Mouse (Mus musculus): ENCODE data around the gene Chdh. TPM values are rescaled to one million over a fixed set of nuclear protein-coding genes. Genes with fewer than 3 reads are reported as not detected.

Chdh gene
- polyA plus RNA-seq, 1 experiment from 2014 or later: 1.0 TPM

DNA sequence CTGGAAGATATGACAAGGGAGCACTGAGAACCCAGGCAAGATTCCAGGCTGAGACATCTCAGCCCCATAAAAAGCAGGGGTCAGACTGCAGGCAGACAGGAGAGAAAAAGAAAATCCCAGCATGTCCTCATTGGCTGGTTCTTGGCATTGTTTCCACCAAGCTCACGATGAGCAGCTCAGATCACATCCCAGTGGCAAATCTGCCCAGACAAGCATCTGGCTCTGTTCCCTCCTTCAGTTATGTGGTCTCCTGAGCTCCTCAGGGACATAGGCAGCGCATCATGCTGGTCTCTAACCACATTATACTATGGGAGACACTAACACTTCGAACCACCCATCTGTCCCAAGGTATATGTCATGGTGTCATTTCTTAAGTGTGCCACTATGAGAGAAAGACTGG is 59.7 kb downstream of the Chdh start:
- Histone ChIP-seq H3K9me3 (replicated peaks; ENCODE audit: control insufficient read depth, low read length, poor library complexity, severe bottlenecking) (no peaks in the 10 kb centered on the region), H3K4me2 (ENCODE audit: low read length) (no peak overlapping the region), H3K36me3 (ENCODE audit: control insufficient read depth, insufficient read depth, low read length) (peaks cover 11% of the 10 kb centered on the region; the same call in 1 of the 2 replicates), H3K4me1 (ENCODE audit: control insufficient read depth, insufficient read depth, low read length) (no peaks in the 10 kb centered on the region), H3K27ac (ENCODE audit: low read length) (no peak overlapping the region), H3K4me3 (ENCODE audit: low read depth, low read length) (no peak overlapping the region), H3K27me3 (ENCODE audit: control insufficient read depth, insufficient read depth, low read depth, low read length) (no peaks in the 10 kb centered on the region), H3K9ac (ENCODE audit: low read depth, low read length) (no peak overlapping the region)
- ATAC-seq: no peak
- 71% methylated on average over 3 of the region's 3 CpGs for WGBS

GRCm38 (mm10) chr14:30075268-30075887 is 66.6 kb downstream of the Chdh start:
- H3K27ac ChIP-seq (ENCODE audit: low read length): no peak overlapping the region
- no peaks in the 10 kb centered on the region for H3K9me3 ChIP-seq (replicated peaks; ENCODE audit: control insufficient read depth, low read length, poor library complexity, severe bottlenecking)
- H3K4me2 ChIP-seq (ENCODE audit: low read length): no peak overlapping the region
- H3K36me3 ChIP-seq (ENCODE audit: control insufficient read depth, insufficient read depth, low read length): peaks cover 18% of the 10 kb centered on the region
- no peak overlapping the region for H3K4me3 ChIP-seq (ENCODE audit: low read depth, low read length)
- WGBS: 79% methylated on average over 7 of the region's 7 CpGs
- ATAC-seq: no peak
- H3K4me1 ChIP-seq (ENCODE audit: control insufficient read depth, insufficient read depth, low read length): no peaks in the 10 kb centered on the region
- no peak overlapping the region for H3K9ac ChIP-seq (ENCODE audit: low read depth, low read length)
- H3K27me3 ChIP-seq (ENCODE audit: control insufficient read depth, insufficient read depth, low read depth, low read length): no peaks in the 10 kb centered on the region

DNA sequence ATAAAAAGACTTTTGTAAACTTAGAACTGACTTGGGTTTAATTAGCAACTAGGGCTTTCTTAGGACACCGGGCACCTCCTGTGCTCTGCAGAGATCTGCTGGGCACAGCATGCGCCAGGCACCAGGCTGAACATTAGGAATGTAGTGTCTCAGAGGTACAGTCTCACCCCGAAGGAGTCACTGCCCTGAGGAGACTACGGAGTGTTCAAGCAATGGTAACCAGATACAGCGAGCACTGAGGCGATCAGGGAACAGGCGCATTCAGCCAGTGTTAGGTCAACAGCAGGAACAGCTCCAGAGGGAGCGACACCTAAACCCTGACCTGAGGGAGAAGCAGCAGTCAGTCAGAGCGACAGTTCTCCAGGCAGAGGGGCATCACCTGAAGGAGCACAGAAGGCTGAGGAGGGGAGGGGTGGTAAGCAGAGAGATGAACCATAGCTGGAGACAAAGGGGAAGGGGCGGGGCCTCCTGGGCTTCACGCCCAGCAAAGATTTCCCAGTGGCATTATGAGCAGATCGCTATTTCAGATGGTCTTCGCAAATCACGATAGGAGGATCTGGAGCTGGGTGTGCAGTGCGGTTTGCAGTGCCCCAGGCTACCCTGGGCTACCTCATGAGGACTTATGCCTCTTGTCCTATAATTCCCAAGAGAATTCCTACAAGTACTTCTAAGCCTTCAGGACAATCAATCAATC is 69.4 kb downstream of the Chdh start:
- H3K9me3 ChIP-seq (replicated peaks; ENCODE audit: control insufficient read depth, low read length, poor library complexity, severe bottlenecking): no peaks in the 10 kb centered on the region
- no peaks in the 10 kb centered on the region for H3K4me1 ChIP-seq (ENCODE audit: control insufficient read depth, insufficient read depth, low read length)
- no peak overlapping the region for H3K4me2 ChIP-seq (ENCODE audit: low read length)
- 83% methylated on average over 15 of the region's 15 CpGs for WGBS
- no peak for ATAC-seq
- H3K27ac ChIP-seq (ENCODE audit: low read length): no peak overlapping the region
- H3K9ac ChIP-seq (ENCODE audit: low read depth, low read length): no peak overlapping the region
- no peaks in the 10 kb centered on the region for H3K27me3 ChIP-seq (ENCODE audit: control insufficient read depth, insufficient read depth, low read depth, low read length)
- no peak overlapping the region for H3K4me3 ChIP-seq (ENCODE audit: low read depth, low read length)
- H3K36me3 ChIP-seq (ENCODE audit: control insufficient read depth, insufficient read depth, low read length): peaks cover 18% of the 10 kb centered on the region

GRCm38 (mm10) chr14:30079729-30080128 is 70.9 kb downstream of the Chdh start:
- Histone ChIP-seq H3K4me2 (ENCODE audit: low read length) (no peak overlapping the region), H3K9ac (ENCODE audit: low read depth, low read length) (no peak overlapping the region), H3K27ac (ENCODE audit: low read length) (no peak overlapping the region), H3K4me3 (ENCODE audit: low read depth, low read length) (no peak overlapping the region), H3K27me3 (ENCODE audit: control insufficient read depth, insufficient read depth, low read depth, low read length) (no peaks in the 10 kb centered on the region), H3K4me1 (ENCODE audit: control insufficient read depth, insufficient read depth, low read length) (no peaks in the 10 kb centered on the region), H3K9me3 (replicated peaks; ENCODE audit: control insufficient read depth, low read length, poor library complexity, severe bottlenecking) (no peaks in the 10 kb centered on the region), H3K36me3 (ENCODE audit: control insufficient read depth, insufficient read depth, low read length) (peaks cover 11% of the 10 kb centered on the region)
- ATAC-seq: no peak
- WGBS: 82% methylated on average over 4 of the region's 4 CpGs

Small RNAs within 50 kb of the gene (microRNA-seq; reads per million reads assigned to microRNA genes)
- not detected for gene Mir6947

Other genes starting within 250 kb of the Chdh start
- 410 and 411 TPM in 2 replicates for gene Selenok, start 40.7 kb upstream of the Chdh start, polyA plus RNA-seq (2015; fragmentation: Nextera tagmentation; extraction: Ambion mirVana)
- gene Actr8, start 30.7 kb upstream of the Chdh start, polyA plus RNA-seq (2015; fragmentation: Nextera tagmentation; extraction: Ambion mirVana): 74.0 and 80.7 TPM in 2 replicates
- 1.8 and 2.4 TPM in 2 replicates for gene Il17rb, start 127 bp upstream of the Chdh start, polyA plus RNA-seq (2015; fragmentation: Nextera tagmentation; extraction: Ambion mirVana)